Mouse (Mus musculus) neural tube, embryonic 14.5 days (tissue): ENCODE data around the gene Ano8. TPM values are rescaled to one million over a fixed set of nuclear protein-coding genes. Genes with fewer than 3 reads are reported as not detected.

Source experiments
- ATAC-seq: fragments of 200-750 bp; cut with Nextera tagmentation; 2 replicates; pipeline ENCODE4 v1.8.0; 2017; ENCODE audit warnings: low read depth, mild to moderate bottlenecking, moderate TSS enrichment, moderate library complexity
- H3K27ac ChIP-seq: fragments of 300-500 bp; sonication (generic); 2 replicates; pipeline ENCODE4 v1.5.1; 2014; ENCODE audit warnings: low read depth, mild to moderate bottlenecking, control low read depth, low read length, moderate library complexity, mixed read lengths
- H3K27me3 ChIP-seq: fragments of 300-500 bp; sonication (generic); 2 replicates; pipeline ENCODE4 v1.6.1; 2014; ENCODE audit warnings: low read length; ENCODE audit not compliant: control insufficient read depth, insufficient read depth
- H3K36me3 ChIP-seq: fragments of 300-500 bp; sonication (generic); 2 replicates; pipeline ENCODE4 v1.6.1; 2014; ENCODE audit warnings: low read length, mixed read lengths; ENCODE audit not compliant: control insufficient read depth, insufficient read depth
- H3K4me1 ChIP-seq: fragments of 300-500 bp; sonication (generic); 2 replicates; pipeline ENCODE4 v1.6.1; 2014; ENCODE audit warnings: low read length; ENCODE audit not compliant: control insufficient read depth, insufficient read depth
- H3K4me2 ChIP-seq: fragments of 300-500 bp; sonication (generic); 2 replicates; pipeline ENCODE4 v1.6.1; 2014; ENCODE audit warnings: mild to moderate bottlenecking, low read depth, low read length, control low read depth
- H3K4me3 ChIP-seq: fragments of 300-500 bp; sonication (generic); 2 replicates; pipeline ENCODE4 v1.5.1; 2014; ENCODE audit warnings: low read depth, low read length, control low read depth, mixed read lengths
- H3K9ac ChIP-seq: fragments of 300-500 bp; sonication (generic); replicated peaks from 2 replicates; pipeline ENCODE4 v1.6.1; 2014; ENCODE audit warnings: low read depth, mild to moderate bottlenecking, control low read depth, low read length, mixed read lengths
- H3K9me3 ChIP-seq: fragments of 300-500 bp; sonication (generic); 2 replicates; pipeline ENCODE4 v1.6.1; 2016; ENCODE audit warnings: low read length; ENCODE audit not compliant: control insufficient read depth
- WGBS: fragments of 180-500 bp; shearing (Covaris S2); extraction: QIAGEN DNeasy Blood & Tissue Kit; methylation state at CpG from one replicate; pipeline ENCODE4 v1.1.7; 2014; 5-methylcytosine and 5-hydroxymethylcytosine counted together
- polyA plus RNA-seq: library from polyadenylated mRNA; unstranded; fragments of >200 nt; fragmentation: Nextera tagmentation; extraction: Ambion mirVana; gene quantifications from 2 replicates; pipeline ENCODE4 v1.2.1, GENCODE M21; 2014

The Ano8 gene
- polyA plus RNA-seq, 1 experiment from 2014 or later: 8.4 TPM

DNA sequence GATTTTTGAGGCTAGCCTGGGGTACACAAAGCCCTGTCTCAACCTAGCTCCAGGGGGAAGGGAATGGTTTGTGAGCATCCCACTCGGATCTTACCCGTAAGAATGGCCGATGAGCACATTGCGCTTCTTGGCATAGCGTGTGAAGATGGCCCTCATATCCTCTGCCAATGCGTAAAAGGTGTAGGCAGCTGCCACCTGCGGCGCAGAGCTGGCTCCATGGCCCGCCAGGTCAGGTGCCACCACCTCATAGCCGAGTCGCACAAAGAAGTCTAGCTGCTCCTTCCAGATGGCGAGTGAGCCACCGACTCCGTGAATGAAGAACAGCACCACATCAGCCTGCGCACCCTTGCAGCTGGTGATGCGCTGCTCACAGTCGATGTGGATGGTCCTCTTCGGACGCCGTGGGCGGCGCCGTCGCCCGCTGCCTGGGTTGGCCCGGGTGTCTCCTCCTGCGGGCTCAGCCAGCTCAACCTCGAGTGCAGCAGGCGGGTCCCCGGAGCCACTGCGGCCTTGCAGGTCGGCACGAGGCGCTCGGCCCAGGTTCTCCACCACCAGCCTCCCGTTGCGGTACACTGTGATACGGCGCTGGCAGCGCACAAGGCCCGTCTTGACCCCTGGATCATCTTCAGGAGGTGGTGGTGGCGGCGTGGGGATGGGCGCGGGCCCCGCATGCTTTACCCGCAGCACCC lies 24.5 kb downstream of the Ano8 start:
- Histone ChIP-seq H3K9me3 (no peaks in the 10 kb centered on the region), H3K27ac (no peak overlapping the region), H3K9ac (no peak overlapping the region), H3K4me1 (peaks cover 34% of the 10 kb centered on the region), H3K27me3 (no peaks in the 10 kb centered on the region), H3K4me3 (no peak overlapping the region), H3K4me2 (no peak overlapping the region), H3K36me3 (peaks cover 26% of the 10 kb centered on the region; the same call in 1 of the 2 replicates)
- ATAC-seq: no peak
- 79% methylated on average over 47 of the region's 47 CpGs for WGBS

- ATAC-seq: no peak
- 97% methylated on average over 6 of the region's 6 CpGs for WGBS
- Histone ChIP-seq H3K4me3 (no peak overlapping the region), H3K36me3 (peaks cover 26% of the 10 kb centered on the region; the same call in 1 of the 2 replicates), H3K27ac (no peak overlapping the region), H3K9ac (no peak overlapping the region), H3K4me2 (no peak overlapping the region), H3K4me1 (peaks cover 32% of the 10 kb centered on the region), H3K27me3 (no peaks in the 10 kb centered on the region), H3K9me3 (no peaks in the 10 kb centered on the region)
These were observed 25.0 kb downstream of the Ano8 start for GRCm38 (mm10) chr8:71460716-71461115.

- Histone ChIP-seq H3K27ac (no peak overlapping the region), H3K27me3 (no peaks in the 10 kb centered on the region), H3K4me1 (peaks cover 21% of the 10 kb centered on the region), H3K9ac (no peak overlapping the region), H3K4me3 (no peak overlapping the region), H3K36me3 (peaks cover 26% of the 10 kb centered on the region; the same call in 1 of the 2 replicates), H3K4me2 (no peak overlapping the region), H3K9me3 (no peaks in the 10 kb centered on the region)
- no peak for ATAC-seq
- 88% methylated on average over 20 of the region's 20 CpGs for WGBS
These were observed 28.0 kb downstream of the Ano8 start for GRCm38 (mm10) chr8:71457659-71458270.

- Histone ChIP-seq H3K9me3 (no peaks in the 10 kb centered on the region), H3K4me1 (peaks cover 14% of the 10 kb centered on the region), H3K27ac (no peak overlapping the region), H3K9ac (no peak overlapping the region), H3K36me3 (peaks cover 26% of the 10 kb centered on the region; the same call in 1 of the 2 replicates), H3K4me3 (no peak overlapping the region), H3K27me3 (no peaks in the 10 kb centered on the region), H3K4me2 (no peak overlapping the region)
- no peak for ATAC-seq
- 39% methylated on average over 22 of the region's 22 CpGs for WGBS
These were observed 28.9 kb downstream of the Ano8 start for GRCm38 (mm10) chr8:71456906-71457305.

DNA sequence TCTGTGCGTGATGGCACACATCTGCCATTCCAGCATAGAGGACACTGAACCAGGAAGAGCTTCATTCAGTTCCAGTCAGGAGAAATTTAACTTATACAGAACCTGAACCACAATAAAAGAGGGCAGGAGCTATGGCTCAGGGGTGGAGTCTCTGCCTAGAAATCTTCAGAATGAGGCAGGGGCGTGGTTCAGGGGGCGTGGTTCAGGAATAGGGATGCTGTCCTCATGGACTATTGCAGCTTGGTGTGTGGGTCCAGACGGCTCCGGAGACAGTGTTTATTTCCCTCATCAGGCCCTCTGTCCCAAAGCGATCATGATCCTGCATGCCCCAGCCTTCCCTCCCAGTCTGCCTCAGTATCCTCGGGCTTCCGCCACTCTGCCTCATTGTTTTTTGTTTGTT lies 31.1 kb downstream of the Ano8 start:
- H3K4me1 ChIP-seq: peaks cover 4% of the 10 kb centered on the region; the same call in 1 of the 2 replicates
- ATAC-seq: no peak
- H3K4me3 ChIP-seq: no peak overlapping the region
- H3K27ac ChIP-seq: no peak overlapping the region
- H3K4me2 ChIP-seq: no peak overlapping the region
- 79% methylated on average over 8 of the region's 8 CpGs for WGBS
- H3K27me3 ChIP-seq: no peaks in the 10 kb centered on the region
- peaks cover 16% of the 10 kb centered on the region; the same call in 1 of the 2 replicates for H3K36me3 ChIP-seq
- no peaks in the 10 kb centered on the region for H3K9me3 ChIP-seq
- no peak overlapping the region for H3K9ac ChIP-seq

GRCm38 (mm10) chr8:71452669-71453068 lies 33.1 kb downstream of the Ano8 start:
- ATAC-seq: no peak

GRCm38 (mm10) chr8:71451777-71452176 lies 34.0 kb downstream of the Ano8 start:
- no peaks in the 10 kb centered on the region for H3K9me3 ChIP-seq
- H3K9ac ChIP-seq: no peak overlapping the region
- H3K4me3 ChIP-seq: no peak overlapping the region
- no peak overlapping the region for H3K4me2 ChIP-seq
- no peak overlapping the region for H3K27ac ChIP-seq
- WGBS: 40% methylated on average over 11 of the region's 11 CpGs
- no peaks in the 10 kb centered on the region for H3K36me3 ChIP-seq
- ATAC-seq: no peak
- H3K4me1 ChIP-seq: no peaks in the 10 kb centered on the region
- no peaks in the 10 kb centered on the region for H3K27me3 ChIP-seq

More at GRCm38 (mm10) chr8:71452669-71453068, 33.1 kb downstream of the Ano8 start:
- Histone ChIP-seq H3K9me3 (no peaks in the 10 kb centered on the region), H3K27ac (no peak overlapping the region), H3K27me3 (no peaks in the 10 kb centered on the region), H3K4me2 (no peak overlapping the region), H3K9ac (no peak overlapping the region), H3K4me1 (no peaks in the 10 kb centered on the region), H3K4me3 (no peak overlapping the region), H3K36me3 (peaks cover 4% of the 10 kb centered on the region; the same call in 1 of the 2 replicates)
- 86% methylated on average over 2 of the region's 2 CpGs for WGBS

DNA sequence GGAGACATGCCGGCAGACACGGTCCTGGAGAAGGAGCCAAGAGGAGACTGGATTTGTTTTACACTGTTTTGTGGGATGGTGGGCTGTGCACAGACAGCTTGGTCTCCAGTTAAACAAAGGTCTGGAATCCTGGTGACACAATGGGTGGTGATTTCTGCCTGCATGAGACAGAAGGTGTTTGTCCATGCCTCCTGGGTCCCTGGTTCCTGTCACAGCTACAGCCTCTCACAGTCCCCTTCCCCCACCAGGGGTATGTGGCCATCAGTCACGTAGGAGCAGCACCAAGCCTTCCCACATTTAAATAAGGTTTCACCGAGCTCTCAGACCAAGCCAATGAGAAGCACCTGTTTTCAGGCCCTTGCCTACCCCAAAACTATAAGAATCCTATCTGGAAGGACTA lies 34.4 kb downstream of the Ano8 start:
- Histone ChIP-seq H3K4me1 (no peaks in the 10 kb centered on the region), H3K4me3 (no peak overlapping the region), H3K36me3 (no peaks in the 10 kb centered on the region), H3K9ac (no peak overlapping the region), H3K9me3 (no peaks in the 10 kb centered on the region), H3K4me2 (no peak overlapping the region), H3K27ac (no peak overlapping the region), H3K27me3 (no peaks in the 10 kb centered on the region)
- WGBS: 69% methylated on average over 4 of the region's 4 CpGs
- no peak for ATAC-seq

DNA sequence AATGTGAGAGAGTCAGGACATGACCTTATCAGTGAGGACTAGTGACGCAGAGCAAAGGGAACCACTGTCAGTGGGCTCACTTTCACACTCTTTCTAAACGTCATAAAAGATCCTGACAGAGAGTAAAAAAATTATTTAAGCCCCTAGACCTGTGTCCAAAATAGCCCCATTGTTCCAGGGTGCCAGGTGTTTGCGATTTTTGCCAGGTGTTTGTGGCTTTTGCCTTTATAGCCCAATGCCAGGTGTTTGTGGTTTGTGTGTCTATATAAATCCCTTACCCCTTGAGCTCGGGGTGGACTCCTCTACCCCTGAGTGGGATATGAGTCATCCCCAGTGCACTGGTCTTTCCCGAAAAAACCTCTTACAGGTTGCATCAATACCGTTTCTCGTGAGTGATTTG lies 40.7 kb downstream of the Ano8 start:
- no peaks in the 10 kb centered on the region for H3K27me3 ChIP-seq
- H3K4me2 ChIP-seq: no peak overlapping the region
- H3K27ac ChIP-seq: no peak overlapping the region
- H3K4me1 ChIP-seq: no peaks in the 10 kb centered on the region
- no peak for ATAC-seq
- no peaks in the 10 kb centered on the region for H3K9me3 ChIP-seq
- no peak overlapping the region for H3K9ac ChIP-seq
- H3K4me3 ChIP-seq: no peak overlapping the region
- no peaks in the 10 kb centered on the region for H3K36me3 ChIP-seq
- WGBS: 90% methylated on average over 7 of the region's 7 CpGs
